Mouse (Mus musculus) urinary bladder, adult 18-20 months (tissue): Measurements from ENCODE around the gene Zfp609.
"Not testable (repeated sequence)": the region's sequence is repeated elsewhere in the genome, so short reads cannot be mapped to it uniquely, and the experiment has no call there.

ENCODE experiments used
- DNase-seq, 2 experiments: peaks; one replicate each; pipeline ENCODE4 v3.0.0; 2022; ENCODE audit warnings: low spot score in 2 of 2, mixed read lengths in 2 of 2

Gene Zfp609

DNA sequence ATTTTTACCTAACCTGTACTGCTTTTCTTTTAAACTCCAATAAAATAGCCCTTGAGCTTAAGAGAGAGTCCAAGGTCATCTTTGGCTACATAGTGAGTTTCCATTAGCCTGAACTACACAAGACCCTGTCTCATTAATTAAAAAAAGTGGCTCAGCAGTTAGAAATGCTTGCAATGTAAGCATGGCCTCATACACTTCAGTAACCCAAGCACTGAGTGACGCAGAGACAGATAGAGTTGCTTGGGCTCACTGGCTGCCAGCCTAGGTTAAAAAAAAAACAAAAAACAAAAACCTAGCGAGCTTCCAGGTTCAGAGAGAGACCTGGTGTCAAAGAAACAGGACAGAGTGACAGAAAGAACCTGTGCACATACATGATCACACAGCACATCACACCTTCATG lies 14.5 kb downstream of the Zfp609 start:
- DNase-seq: no peak

DNA sequence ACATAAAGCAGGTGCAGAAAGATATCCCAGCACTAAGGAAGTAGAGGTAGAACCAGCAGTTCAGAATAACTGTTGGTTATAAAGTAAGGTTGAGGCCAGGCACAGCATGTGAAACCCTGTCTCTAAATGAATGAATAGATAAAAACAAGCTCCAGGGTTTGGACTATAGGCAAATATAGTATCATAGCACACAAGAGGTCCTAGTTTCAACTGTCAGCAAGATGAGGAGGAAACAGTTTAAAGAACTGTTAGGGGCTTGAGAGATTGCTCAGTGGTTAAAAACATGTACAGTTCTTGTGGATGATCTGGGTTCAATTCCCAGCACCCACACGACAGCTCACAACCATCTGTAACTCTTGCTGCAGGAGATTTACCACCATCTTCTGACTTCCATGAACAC lies 15.6 kb downstream of the Zfp609 start:
- DNase-seq: no peak

DNA sequence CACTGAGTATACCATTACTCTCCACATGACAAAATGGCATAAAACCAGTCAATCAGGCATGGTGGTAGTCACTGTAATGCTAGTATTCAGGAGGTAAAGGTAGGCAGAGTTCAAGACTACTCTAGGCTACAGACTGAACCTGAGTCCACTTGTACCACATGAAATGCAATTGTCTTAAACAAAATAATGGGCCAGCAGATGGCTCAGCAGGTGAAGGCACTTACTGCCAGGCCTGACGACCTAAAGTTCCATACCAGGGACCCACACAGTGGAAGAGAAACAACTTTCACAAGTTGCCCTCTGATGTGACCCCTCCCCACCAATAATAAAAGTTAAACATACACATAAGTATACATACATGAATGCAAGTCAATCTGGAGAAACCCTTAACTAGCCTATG lies 19.5 kb downstream of the Zfp609 start:
- no peak for DNase-seq

DNA sequence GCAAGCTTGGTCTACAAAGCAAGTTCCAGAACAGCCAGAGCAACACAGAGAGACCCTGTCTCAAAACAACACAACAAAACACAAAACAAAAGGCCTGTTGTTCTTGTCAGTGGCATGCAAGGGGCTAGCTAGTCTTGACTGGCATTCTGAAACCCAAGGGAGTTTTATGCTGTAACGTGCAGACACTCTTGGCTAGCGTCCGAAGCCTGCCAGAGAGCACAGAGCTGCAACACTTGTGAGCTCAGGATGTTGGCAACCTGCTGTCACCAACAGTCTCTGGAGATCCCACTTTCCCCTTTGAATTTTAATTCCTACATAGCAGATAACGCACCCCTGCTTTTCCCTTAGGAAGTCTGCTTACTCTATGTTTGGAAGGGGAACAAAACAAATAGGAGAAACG lies 20.1 kb downstream of the Zfp609 start:
- no peak for DNase-seq

DNA sequence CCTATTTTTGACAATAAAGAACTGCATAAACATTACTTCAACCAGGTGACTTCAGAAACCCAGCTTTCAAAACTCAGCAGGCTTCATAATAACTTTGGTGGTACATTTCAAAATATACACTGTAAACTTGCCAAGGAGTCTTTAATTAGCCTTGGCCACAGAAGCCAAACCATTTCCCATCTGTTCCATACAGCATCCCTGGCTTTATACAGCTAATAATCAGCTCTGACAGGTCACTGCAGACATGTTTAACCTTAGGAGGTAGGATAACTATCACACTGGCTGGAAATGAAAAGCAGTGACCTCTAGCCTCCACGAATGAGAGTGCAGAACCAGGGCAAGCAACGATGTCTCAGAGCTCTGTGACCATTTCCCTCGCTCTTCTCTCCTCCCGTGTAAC lies 27.6 kb downstream of the Zfp609 start:
- DNase-seq: no peak

DNA sequence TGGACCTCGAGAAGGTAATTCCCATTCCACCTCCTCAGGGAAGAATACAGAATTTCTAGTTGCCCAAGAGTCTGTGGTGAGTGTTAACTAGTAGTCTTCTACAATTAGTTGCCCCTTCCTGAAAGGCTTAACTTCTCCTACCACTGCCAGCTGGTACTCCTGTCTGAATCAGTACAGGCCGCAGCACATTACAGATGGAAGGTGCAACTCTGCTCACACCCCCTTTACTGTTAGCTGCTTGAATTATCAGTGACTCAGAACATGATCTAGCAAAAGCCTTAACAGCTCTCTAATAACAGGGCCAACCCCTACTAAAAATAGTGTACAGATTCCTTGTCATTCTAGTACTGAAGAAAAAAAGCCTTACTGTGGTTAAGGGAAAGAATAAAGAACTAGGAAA lies 31.7 kb downstream of the Zfp609 start:
- DNase-seq: no peak

DNA sequence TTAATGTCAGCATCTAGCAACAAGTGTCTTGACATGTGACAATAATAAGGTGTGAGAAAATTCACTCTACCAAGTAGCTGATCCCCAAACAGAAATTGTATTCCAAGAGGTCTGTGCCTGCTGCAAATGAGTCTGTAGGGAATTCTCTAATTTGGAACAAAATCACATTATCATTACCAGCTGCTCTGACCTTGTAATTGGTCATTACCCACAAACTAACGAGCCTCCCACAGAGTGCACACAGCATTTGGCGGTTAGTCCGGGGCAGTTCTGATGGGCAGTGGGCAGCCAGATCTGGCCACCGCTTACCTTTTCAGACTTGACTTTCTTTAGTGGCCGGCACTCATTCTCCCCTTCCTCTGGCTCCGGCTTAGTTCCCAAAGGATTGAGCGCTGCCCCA lies 33.1 kb downstream of the Zfp609 start:
- no peak for DNase-seq

DNA sequence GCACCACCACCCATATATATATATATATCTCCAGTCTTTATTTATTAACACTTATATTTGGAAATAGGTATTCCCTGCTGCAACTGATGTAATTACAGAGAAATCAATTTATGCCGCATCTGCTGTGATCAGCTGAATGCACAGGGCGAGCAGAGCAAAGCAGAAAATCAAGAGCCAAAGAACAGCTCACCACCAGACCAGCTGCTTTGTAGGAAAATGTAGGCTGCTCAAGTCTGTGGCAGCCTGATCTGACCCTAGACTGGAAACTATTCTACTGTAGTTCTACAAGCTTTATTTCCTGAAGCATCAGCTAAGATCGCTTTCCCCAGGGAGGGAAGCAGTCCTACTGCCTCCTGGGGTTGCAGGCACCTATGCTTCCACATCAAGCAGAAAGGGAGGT lies 33.9 kb downstream of the Zfp609 start:
- DNase-seq: no peak

DNA sequence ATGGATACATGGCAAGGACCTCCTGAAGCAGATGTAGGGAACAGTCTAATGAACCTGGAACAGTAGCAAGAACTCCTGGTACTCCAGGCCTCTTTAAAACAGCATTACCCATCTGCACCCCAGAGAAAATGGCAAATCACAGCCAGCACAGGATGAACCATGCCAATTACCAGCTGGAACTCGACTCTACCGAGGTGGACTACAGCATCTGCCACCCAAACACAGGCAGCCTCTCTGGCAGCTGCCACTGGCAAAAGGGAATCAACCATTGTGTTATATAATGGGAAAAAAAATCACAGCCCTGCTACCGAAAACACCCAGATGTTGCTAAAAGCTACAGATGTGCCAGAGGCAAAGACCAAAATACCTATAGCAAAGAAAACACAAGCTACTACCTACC lies 34.3 kb downstream of the Zfp609 start:
- DNase-seq: no peak

DNA sequence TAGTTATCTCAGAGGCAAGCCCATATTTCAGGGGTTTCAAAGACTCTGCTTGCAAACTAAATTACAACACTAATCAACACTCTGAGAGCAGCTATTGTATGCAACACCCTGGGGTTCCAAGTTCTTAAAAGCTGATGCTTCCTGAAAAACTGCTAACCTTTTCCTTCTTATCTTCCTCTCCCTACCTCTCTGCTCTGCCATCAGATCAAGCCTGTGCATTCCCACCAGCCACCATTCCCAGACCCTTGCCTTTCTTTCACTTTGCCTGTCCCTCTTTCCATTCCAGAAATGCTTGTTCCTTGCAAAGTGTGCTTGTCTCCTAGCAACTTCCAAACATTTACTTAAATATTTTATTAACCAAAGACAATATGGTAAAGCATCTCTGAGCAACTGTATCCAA lies 35.5 kb downstream of the Zfp609 start:
- no peak for DNase-seq

DNA sequence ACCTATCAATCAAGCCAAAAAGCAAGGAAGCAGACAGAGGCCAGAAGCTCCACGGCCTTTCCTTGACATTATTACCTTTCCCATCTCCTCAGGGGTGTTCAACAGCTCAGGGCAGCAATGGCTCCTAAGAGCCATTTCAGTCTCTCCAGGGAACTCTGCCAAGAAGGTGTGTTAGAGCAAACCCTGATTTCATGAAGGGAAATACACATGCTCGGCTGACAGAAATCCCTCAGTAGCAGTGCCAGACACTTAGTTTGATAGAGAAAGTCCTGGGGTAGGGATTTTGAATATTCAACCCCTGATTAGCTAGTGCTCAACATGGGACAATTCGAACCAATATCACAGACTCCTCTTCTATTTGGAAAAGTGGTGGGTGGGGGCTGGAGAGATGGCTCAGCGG lies 36.3 kb downstream of the Zfp609 start:
- no peak for DNase-seq

DNA sequence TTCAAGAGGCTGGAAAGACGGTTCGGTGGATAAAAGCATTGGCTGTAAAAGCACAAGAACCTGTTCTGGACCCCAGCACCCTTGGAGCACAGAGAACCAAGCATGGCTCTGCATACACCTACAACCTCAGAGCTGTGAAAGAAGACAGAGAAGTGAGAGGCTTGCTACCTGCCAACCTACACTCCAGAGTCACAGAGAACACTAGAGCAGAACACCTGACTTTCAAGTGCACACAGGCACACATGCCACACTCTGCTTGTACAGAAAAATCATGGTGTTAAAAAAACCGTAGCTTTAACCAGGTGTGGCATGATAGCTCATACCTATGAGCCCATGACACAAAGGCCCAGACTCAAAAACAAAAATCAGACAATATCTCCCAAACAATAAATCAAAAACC lies 37.6 kb downstream of the Zfp609 start:
- DNase-seq: no peak

DNA sequence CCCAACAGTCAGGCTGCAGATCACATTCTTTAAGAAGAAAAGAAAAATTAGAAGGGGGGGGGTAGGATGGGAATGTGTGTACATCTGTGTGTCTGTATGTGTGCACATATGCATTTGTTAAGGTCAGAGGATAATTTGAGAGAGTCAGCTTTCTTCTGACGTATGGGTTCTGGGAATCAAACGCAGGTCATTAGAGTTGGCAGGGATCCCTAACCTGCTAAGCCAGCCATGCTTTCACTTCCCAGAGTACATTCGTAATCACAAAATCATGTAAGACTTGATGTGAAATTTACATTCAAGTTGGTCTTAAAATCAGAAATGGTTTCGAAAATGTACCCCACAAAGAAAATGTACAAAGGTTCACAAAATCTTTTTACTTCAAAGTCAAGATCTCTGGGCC lies 38.8 kb downstream of the Zfp609 start:
- DNase-seq: no peak

DNA sequence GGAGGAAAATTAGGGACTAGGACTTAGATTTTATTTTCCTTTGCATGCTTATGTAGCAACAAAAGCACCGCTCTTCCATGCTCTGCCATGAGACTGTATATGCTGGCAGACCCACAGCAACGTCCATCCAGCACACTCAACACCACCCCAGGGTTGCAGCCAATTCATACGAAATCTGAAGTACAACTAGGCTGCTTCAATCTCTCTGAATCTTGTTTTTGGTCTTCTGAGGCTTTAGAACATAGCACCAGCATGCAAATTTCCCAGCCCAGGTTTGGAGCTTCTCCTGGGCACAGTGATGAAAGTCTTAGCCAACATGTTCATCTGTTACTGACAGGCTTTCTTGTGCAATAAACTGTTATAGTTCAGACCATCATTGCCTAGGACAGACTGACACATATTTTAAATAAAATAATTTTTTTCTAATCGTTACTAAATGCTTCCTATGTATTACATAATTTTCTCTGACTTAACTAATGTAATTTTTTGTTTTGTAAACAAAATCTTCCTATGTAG lies 39.5 kb downstream of the Zfp609 start:
- DNase-seq: no peak

DNA sequence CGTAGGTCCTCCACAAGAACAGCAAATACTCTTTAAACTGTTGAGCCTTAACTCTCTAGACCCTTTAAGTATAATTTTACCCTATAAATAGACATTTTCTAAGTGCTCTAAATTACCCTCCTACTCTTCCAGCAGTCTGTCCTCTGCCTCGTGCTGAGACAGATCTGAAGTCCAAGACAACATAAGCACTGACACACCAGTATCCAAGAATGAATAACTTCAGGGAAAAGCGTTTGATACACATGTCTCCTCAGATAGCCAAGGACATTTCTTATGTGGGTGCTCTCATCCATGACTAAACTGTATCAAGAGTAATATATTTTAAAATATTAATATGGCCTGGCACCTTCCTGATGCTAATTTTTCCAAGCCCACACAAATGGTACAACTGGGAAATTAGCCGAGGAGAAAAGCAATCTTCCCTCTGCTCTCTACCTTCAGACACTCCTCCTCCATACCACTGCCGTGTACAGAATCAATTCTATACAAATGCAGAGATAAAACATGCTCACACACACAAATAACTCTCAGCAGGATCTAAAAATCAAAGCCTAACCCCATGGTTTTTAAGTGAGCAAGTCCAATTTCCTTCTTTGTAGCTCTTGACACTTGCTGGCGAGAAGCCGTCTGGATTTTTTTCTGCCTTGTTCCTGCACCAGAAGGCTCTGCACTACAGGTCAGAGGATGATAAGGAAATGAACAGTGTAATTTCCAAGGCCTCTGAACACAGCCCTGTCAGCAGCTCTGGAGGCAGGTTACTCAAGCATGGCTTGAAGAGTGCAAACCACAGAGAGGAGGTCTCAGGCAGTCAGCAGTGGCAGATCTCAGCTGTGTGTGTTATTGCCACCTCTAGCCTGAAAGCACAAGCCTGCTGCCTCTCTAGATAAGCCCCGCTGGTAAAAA lies 40.2 kb downstream of the Zfp609 start:
- DNase-seq: peak in 1 of 2 experiments; percentile 10

DNA sequence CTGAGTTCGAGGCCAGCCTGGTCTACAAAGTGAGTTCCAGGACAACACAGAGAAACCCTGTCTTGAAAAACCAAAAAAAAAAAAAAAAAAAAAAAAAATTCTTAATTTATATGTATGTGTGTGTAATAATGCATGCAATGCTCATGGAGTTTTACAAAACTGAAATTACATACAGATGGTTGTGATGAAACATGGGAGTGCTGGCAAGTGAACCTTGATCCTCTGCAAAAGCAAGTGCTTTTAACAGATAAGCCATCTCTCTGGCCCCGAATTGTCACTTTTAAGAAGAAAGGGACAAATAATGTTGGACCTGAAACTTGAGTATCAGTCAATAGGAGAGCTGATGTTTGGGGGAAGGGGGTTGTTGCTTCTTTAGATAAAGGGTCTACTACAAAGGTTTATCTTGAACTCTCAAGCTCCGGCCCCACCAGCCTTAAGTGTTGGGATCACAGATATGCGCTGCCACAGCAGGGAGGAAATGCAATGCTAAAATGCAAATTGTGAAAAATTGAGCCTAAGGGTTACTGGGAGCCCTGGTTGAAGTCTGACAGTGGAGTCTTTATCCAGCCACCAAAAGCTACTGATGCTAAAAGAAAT lies 41.5 kb downstream of the Zfp609 start:
- DNase-seq: no peak

DNA sequence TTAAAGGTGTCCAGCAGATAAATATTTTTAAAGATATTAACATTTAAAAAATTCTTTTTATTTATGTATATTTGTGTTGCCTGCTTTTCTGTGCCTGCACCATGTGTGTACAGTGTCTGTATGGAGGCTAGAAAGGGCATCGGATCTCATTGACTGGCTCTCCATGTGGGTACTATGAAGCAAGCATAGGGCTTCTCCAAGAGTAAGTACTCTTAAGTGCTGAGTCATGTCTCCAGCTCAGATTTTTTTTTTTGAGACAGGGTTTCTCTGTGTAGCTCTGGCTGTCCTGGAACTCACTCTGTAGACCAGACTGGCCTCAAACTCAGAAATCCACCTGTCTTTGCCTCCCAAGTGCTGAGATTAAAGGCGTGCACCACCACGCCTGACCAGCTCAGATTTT lies 47.7 kb downstream of the Zfp609 start:
- DNase-seq: not testable (repeated sequence)

DNA sequence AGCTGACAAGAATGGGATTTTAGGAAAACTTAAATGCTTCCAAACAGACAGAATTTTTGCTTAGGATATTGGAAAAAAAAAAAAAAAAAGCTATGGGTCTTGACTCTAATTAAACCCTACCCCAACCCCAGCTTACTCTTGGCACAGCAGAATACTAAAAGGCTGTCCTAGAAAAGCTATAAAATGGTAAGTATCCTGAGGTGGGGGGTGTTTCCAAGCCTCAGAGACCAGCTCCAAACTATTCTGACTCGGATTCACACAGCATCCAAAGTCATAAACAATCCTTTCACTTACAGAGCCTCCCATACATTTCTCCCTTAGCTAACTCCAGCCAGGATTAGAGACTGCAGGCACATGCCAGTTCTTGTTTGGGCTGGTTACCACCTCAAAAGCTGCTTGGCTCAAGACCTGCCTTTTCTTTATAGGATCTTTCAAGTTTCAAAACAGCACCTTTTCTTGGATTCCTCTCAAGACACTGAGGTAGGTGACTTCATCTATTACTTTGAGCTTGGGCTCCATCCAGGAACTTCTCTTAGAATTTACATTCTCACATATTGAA lies 50.4 kb downstream of the Zfp609 start:
- DNase-seq: no peak

DNA sequence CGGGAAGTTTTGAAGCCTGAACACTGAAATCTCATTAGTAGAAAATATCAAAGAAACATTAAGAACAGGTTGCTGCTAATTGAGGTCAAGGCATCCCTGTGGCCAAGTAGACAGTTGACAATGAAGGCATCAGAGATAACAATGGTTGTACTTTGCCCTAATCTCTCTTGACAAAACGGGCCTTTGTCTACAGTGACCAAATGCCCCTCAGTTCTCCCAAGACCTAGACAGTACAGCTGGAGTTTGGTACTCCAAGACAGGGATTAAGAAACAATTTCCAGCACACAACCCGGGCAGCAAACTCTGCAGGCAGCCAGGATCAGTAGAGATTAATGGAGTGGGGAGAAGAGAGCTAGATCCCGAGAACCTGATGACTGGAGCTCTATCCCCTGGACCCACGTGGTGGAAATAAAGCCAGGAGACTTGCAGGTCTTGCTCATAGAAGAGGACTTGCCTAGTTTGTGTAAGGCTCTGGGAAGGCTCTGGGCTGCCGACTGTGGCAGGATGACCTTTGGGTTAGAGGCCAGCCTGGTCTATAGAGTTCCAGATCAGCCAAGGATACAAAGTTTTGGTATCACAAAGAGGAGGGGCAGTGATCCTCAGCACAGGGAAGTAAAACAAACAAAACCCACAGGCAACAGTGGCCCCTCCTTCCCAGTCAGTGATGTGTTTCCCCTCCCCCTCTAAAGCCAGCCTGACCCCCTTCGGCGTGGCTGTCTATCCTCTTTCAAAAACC lies 51.1 kb downstream of the Zfp609 start:
- no peak for DNase-seq

DNA sequence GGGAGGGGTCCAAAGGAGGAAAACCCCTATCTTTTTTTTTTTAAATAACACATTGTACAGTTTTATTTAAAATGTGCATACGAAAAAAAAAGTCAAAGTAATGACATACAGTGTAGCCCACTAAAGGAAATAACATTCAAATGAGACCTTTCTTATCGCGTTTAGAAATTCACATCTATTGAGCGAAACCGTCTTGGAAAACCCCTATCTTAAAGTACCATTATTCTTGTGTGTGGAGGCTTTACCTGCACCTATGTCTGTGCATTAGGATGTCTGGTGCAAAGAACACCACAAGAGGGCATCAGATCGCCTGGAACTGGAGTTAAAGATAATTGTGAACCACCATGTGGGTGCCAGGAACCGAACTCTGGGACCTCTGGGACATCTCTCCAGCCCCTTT lies 53.6 kb downstream of the Zfp609 start:
- no peak for DNase-seq

DNA sequence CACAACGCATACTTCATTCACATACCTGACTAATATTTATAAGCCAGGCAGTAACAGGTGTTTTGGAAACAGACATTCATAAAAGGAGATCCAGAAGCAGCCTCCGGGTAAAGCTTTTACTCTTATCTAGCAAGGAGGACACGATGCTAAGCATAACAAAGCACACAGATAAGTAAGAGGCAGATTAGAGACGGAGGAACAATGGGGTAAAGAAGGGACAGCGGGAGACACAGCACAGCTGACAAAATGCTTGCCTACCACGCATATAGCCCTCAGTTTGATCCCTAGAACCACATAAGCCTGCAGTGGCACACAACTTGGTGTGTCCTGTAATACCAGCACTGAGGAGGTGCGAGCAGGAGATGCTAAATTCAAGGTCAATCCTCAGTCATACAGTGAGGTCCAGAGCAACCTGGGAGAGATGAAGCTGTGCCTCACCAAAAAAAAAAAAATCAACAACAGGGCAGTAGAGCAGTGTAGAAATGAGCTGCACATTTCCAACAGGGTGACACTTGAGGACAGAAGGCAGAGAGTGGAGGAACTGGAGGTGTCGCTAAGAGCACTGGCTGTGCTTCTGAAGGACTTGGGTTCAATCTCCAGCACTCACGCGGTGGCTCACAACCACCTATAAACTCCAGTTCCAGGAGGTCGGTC lies 56.2 kb downstream of the Zfp609 start:
- no peak for DNase-seq

DNA sequence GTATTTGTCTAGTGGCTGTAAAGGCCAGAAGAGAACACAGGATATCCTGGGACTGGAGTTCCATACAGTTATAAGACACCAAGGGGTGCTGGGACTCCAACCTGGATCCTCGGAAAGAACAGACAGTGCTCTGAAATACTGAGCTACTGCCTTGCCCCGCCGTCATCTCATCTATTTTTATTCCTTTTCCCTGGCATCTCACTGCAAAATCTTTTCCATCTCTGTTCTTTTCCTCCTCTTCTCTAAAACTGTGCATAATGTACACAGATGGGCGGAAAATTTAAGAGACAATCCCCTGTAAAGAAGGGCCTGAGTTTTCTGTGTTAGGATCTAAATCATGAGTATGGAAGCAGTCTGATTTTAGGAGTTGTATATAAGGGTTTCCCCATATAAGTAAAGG lies 64.6 kb downstream of the Zfp609 start:
- DNase-seq: no peak
